Mouse (Mus musculus) c-Kit-positive CD71-positive TER-119-negative erythroid progenitor cells, embryonic 14.5 days (primary cell): ENCODE results near the gene Rai2.
A peak's percentile ranks its signal among the peaks of the same experiment; 100 is the strongest.

Experiments
- DNase-seq: peaks from one replicate; pipeline ENCODE4 v3.0.0-alpha.2; 2013; ENCODE audit warnings: low read depth

Rai2 gene

DNA sequence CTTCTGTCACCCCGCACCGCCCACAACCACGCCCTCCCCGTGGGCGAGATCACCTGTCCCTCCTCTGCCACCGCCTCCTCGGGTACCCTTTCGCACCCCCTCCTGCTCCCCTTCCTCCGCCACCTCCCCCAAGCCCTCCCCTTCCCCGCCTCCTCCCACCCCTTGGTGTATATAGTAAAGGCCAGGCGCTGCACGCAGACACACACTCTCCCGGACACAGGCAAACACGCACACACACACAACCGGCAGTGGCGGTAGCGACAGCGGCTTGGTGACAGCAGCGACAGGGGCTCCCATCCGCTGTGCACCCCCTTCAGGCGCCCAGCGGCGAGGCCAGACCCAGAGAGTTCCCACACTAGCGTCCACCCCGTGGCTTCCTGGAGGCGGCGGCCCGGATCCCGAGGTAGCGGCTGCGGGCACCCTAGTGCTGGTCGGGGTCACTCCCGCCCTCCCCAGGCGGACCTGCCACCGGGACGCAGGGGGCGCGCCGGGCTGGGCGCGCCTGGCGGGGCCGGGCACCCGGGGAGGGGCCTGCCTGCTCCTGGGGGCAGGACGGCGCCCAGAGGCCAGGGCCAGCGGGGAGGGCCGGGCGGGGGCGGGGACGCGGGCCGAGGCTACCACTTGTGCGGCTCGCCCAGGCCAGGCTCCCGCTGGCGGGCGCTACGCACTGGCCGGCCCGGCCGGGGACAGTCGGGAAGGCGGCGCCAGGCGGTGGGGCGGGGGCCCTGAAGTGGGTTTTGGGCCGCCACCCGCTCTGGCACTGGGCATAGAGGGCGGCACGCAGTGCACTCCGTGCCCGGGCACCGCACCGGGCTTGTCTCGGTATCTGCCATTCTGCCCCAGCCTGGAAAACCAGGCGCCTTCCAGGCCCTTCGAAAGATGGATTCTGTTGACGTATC, at the start of gene Rai2:
TSS of gene Rai2 (plus strand) at position 205 of the 899 bp plus-strand sequence.
- DNase-seq: no peak

DNA sequence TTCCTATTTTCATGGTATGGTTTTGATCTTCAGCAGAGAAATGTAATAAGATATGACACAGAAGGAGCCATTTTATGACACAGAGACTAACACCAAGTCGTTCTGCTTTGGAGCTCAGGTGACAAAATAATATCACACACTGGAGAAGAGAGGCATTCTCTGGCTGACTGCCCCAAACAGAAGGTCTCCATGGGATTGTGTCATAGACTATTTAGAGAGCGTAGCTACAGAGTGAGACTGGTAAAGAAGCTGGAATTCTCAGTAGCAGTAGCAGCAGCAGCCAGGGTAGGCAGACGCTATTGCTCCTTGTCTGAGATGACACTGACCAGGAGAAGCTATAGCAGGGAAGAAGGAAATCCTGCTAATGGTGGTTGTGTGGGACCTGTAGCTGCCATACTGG, 27.5 kb upstream of the Rai2 start:
- no peak for DNase-seq

DNA sequence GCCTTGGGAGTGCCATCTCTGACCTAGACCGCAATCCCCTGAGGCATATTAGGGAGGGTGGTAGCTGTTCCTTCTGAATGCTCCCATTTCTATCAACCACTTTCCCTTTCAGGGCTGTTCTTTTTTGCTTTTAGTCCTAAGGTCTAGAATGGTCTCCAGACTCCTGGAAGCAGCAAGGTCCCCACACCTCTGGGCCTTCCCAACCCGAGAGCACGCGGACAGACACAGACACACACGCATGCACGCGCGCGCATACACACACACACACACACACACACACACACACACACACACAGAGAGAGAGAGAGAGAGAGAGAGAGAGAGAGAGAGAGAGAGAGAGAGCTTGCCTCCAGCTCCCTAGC, 385 bp upstream of the Rai2 start:
- no peak for DNase-seq

DNA sequence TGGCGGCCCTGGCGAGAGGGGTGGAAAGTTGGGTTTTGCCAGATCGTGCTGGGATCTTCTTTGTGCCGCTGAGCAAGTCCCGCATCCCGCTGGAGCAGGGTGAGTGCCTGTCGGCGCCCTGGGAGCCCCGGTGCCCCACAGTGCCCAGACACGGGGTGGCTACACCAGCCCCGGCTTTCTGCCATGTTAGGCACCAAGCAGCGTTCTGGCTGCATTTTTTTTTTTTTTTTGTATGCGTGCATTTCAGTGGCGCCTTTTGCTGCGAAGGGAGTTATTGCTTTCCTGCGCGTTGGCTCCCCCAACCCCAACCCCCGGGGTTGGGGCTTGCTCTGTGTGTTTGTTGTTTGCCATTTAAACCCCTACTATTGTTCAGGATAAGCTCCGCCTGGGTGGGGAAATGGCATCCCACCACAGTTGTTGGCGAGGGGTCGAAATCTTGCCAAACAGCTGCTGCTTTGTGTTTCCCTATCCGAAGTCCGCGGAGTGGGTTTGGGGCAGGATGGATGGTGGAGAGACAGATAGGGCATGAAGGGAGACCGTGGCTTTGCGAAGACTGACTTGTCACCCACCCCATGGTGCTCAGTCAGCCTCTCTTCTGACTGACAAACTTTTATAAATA, 1.0 kb downstream of the Rai2 start:
- DNase-seq: no peak

DNA sequence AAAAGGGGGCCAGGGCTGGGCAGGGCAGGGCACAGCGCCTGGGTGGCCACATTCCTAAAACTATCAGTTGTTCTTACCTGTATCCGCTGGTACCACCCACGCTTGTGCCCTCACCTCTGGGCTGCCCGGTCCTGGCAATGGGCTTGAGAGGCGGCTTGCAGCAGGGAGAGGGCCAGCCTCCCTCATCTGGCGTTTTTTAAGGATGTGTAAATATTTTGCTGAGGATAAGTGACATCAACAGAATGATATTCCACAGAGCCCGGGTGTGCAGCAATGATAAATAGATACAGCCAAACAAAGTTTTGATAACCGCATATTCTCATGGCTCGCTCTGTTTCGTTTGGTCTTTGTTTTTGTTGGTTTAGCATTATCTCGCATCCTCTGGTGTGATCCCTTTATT, 1.7 kb downstream of the Rai2 start:
- DNase-seq: no peak

DNA sequence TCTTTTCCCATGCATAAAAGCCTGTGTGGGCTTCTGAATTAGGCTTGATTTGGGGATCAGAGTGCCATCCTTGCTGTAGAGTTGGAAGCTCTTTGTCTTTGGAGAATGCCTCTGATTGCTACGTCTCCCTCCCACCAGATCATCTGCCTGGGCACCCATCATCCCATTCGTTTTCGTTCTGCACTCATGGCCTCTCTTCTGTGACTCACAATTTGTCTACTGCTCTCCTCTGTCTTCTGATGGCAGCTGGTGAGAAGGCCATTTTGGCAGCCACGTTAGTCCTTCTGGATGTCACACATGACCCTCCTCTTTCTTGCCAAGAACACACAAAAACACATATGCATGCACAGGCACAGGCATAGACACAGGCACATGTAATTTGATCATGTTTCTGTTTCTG, 4.2 kb downstream of the Rai2 start:
- DNase-seq: no peak

DNA sequence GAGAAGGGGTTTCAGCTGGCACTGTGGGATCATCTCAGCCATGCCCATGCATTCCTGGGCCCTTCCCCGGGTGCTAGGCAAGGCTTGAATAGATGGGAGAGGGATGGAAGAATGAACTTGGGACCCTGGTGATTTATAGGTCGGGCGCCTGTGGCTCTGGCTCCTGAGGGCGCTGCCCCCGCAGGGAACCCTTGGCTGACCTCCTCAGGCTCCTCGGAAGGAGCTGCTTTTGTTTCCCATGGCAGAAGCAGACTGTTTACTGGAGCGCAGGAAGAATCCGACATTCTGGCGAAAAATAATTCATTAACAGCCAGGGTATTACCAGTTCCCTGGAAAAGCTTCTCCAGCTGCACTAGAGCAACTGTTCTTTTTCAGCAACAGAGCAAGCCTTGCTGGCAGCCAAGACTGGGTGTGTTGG, 6.5 kb downstream of the Rai2 start:
- DNase-seq: no peak

DNA sequence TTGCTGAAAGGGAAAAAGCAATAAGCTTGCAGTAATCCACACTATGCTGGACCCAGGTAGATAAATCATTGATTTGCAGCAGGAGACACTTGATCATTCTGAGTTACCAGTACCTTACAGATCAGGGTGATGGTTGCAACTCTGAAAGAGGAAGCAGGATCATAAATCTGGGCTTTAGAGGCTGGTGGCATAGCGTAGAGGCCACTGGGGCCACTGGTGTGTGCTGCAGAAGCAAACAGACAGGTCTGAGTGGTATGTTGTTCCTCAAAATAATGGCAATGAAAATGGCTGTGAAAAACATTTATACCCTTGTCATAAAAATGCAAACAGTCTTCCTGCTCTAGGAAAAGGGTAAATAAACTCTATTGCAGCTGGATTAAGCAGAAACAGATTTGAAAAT, 9.4 kb downstream of the Rai2 start:
- DNase-seq: no peak

DNA sequence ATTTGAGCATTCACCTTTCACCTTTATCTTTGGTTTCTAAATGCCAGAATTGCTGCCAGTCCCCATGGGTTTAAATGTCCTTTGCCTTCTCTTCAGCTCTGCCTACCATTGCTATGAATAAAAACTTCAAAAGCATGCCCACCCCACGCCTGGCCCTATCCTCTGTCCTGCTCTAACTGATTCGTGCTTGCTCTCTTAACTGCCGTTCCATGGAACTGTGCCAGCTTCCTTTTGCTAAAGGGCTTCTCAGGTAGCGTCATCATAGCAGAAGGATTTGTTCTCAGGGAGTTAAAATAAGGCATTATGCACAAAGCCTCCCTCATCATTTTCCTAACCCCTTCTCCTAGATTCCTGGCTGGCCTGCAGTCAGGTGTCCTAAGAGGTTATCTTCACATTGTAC, 11.6 kb downstream of the Rai2 start:
- DNase-seq: no peak

DNA sequence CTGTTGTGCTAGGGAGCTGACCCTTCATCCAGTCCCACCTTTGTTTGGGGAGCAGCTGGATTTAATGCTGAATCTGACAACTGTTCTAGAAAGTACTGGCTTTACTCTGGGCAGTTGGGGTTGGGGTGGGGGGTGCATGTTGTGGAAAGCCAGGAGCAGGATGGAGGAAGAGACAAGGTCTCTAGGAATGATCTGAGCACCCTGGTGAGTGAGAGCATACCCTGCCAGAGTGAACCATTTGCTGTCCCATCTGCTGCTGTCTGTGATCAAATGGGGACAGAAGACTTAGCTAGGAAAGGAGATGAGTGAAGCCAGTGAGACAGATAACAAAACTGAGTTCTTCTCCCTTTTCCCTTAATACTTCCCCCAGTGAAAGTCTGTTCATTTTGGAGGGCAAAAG, 13.2 kb downstream of the Rai2 start:
- no peak for DNase-seq

DNA sequence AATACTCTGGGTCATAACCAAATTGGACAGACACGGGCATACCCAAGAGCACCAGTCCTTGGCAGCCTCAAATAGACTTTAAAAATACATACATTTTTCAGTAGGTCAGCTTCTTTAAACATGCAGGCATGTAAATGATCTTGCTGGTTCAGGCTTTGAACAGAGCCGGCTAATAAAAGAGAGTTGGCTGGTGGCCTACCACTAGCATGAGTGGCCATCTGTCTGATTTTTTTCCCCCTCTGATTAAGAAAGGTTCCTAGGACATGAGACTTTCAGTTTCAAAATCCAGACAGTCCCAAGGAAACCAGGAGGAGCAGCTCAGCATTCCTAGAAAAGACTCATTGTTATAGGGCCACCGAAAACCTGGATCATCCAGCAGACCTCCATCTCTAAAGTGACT, 15.0 kb downstream of the Rai2 start:
- no peak for DNase-seq

DNA sequence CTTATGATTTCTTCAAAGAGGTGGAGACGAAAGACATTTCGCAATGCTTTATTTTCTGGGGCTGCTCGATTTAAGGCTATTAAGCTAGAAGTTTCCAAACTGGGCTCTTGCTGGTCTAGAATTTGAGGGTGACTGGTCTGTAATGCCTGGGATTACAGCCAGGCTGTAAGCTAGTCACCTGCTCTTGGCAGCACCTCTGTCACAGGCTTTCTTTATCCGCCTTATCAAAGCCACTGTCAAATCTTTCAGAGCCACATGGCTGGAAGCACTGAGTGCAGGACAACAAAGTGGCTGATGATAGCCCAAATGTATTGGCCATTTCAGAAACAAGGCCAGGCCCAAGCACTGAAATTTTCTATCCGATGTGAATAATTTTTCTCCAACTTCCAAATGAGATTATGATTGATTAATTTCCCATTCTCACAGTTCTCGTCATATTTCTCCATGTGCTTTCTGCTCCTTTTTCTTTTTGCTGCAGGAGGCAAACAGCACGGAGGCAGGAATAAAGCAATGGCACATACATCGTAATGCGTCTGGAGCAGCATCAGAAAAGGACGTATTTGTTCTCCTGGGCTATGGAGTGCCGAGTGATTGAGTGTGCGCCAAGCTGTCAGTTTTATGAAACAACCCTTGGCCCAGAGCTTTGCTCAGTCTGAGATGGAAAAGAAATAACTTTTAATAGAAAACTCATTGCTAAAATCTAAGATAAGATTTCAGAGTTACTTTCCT, 16.9 kb downstream of the Rai2 start:
- no peak for DNase-seq

DNA sequence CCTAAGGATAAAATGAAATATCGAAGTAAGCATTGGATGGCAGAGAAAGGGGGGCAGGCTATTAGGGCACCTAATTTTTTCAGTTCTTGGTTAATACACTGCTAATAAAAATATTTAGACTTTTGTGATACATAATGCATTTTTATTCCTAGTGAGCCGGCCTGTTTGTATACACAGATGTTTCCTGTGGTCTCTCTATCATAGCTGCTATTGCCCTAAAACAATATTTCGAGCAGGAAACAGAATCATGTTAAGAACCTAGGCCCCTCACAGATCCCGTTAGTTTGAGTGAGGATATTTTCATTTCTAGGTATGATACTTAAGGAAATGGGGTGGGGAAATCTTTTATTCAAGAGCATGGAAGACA, 17.4 kb downstream of the Rai2 start:
- no peak for DNase-seq

DNA sequence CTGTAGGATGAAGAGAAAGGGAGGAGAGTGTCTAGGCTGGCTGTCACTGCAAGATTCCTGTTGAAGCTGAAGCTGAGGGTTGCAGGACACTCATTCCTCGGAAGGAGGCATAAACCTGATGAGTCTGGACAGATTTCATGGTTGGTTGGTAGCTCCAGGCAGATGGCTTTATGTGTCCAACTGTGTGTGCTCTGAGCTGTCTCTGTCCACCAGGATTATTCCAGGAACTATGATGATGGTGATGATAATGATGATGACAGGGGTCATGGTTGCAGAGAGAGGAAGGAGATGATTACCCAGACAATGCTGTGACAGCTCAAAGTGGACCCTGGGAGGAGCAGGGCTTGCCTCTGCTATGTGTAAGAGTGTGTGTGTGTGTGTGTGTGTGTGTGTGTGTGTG, 22.5 kb downstream of the Rai2 start:
- no peak for DNase-seq

DNA sequence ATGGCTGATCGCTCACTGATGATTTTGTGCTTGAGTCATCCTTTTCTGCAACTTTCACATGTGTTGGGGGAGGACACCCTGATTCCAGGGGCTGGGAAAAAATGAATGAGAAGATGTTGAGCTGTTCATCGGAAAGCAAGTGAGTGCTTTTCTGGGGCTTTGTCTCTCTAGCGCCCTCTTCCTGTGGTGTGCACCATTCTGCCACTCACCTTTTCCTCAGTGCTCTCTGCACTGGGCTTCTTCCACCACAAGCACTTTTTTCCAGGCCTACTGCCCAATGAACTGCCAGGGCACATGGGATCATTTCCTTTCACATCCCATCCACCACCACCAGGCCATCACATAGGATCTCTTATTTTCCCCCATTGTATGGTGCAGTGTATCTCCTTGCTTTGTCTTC, 26.2 kb downstream of the Rai2 start:
- DNase-seq: no peak

DNA sequence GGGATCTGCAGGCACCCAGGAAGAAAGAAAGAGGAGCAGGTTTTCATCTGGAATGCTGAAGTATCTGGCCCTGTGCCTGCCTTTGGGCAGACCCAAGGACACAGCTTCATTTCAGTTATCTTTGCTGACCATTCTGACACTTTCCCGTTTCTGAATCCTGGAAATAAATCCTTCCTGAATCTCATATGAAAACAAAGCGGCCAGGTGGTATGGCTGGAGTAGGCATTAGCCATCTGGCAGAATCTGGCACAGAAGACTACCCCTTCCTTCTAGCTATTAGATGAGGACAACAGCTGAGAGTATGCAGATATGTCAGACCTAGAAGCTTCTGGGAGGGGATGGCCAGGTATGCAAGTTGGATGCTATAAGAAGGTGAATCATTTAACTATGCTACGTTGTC, 28.4 kb downstream of the Rai2 start:
- no peak for DNase-seq

DNA sequence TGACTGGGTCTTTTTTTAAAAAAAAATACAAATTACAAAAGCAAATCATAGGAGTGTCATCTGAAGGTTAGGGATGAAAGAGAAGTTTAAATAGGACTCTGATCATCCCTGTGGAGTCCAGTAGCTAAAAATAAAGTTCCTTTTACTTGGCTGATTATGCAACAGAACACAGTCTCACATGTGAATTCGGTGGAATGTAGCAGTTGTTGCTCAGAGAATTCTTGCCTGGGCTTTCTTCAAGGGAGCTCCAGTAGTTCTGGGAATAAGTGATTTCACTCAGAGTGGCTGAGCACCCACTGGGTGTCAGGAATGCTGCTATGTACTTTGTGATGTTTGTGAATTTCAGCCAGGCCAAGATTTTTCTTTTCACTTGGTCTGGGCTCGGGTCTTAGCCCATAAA, 30.5 kb downstream of the Rai2 start:
- no peak for DNase-seq

DNA sequence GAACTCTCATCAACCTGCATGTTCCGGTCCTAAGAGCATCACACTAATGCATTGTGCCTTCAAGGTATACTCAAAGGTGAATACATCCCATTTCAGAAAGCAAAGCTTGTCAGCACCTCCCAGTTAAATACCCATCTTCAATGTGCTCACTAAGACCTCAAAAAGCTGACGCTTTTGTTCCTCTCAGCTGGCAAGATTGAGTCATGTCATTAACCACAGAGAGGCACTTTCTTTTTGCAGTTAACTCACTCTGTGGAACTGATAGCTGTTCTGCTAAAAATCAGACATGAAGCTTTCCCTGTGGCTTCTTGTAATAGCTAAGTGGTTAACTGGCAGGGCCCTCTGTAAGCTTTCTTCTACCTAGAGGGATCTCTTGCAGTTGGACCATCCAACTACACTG, 36.6 kb downstream of the Rai2 start:
- no peak for DNase-seq

DNA sequence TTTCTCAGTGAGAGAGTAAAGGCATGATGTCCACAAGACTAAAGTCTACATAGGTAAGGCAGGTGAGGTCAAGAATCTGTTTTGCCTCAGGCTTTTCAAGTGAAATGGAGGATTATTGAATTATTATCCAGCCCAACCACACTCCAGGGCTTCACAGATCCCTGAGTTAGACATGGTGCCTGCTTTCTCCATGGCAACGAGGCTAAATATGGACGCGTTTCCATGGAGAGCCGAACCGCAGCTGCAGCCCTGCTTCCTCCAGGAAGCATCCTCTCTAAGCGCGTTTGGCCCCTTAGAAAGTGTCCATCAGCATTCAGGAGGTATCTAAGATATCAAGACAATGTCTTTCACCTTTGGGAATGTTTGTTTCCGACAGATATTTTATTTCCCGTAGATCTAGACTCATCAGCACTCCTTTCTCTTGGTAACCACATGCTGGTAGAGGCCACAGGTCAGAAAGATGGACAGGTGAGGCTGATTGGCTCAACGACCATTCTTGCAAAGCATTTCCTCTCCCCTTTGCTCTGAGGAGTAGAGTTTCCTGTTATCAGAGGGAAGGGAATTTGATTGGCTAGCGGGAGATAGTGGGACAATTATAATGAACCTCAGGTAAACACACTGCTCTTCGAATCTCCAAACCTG, 59.6 kb downstream of the Rai2 start:
- DNase-seq: no peak

DNA sequence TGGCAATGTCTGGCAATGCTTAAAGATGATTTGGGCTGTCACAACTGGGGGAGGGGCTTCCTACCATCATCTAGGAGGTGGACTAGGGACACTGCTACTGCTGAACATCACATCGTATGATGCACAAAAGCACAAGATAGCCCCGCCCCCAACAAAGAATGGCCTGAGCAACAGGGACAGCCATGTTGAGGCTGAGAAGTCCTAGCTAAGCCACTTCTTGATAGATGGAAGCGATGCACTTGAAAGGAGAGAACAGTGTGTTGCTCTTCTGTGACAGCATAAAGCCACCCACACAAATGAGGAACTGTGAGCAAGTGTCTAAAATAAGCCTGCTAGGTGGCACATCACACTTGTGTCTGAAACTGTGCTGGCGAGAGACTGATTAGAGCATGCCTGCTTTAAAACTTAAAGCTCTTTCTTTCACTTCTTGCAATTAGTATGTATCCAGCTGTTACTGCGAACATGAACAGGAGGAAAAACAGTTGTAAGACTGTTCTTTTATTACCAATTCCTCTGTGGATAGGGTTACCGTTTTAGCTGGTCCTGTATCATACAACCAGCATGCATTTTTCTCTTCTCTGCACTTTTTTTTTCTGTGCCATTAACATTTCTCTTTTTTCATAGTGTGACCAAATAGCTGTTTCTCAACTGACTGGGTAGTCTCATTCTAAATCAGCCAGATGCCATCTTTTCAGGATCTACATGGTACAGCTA, 63.6 kb downstream of the Rai2 start:
- DNase-seq: no peak

DNA sequence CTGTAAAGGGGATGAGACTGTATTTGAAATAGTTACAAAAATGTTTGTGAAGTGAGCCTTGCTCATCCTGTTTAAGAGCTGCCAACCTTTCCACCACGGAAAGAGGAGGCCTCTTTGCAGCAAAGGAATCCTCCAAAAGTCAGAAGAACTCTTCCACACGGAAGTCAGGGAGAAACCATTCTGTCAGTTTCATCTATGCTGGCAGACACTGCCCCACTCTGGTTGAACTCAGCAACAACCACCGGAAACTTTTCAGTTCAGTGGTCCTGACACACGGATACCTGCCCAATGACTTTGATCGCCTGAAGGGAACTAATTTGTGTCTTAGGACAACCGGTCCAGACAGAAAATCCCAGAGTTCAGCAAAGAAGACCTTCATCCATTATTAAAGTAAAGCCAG, 73.3 kb downstream of the Rai2 start:
- DNase-seq: no peak

DNA sequence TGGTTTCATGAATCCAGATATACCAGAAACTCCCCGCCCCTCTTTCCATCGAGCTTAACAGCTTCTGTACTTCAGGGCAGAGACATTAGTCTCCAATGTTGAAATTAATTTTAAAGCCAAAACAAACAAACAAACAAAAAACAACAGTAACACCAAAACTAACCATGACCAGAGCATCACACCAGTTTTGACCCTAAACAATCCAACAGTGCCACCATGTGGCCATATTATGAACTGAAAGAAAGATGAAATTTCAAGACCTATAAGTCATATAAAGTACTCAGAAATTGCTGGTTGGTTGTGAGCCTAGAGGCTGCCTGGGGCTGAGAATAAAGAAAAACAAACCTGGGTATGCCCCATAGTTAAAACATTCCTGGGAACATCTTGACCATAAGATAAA, 109.3 kb downstream of the Rai2 start:
- peak; percentile 22 for DNase-seq
